Comparison of ENCODE assay signal across 10 mouse cellular contexts in genomic region chr2:155805231-155805924, GRCm38 (mm10). TPM values are rescaled to one million over a fixed set of nuclear protein-coding genes. Genes with fewer than 3 reads are reported as not detected.
A peak's percentile ranks its signal among the peaks of the same experiment; 100 is the strongest.
DNase-seq lines count a peak whose midpoint lies in the region; ATAC-seq lines count a peak whose summit lies in the region.
"Had no signal": no experiment of that assay in that cellular context is flagged by ENCODE, and none has a peak within 500 bp of the region (broad histone marks: within the 10 kb centered on the region; RNA-seq: fewer than 3 reads in every experiment).

No protein-coding gene starts in this region.

- H3K9ac ChIP-seq in kidney, embryonic 14.5 days (ENCODE audit: low read depth, low read length) = no peak overlapping the region
- no peak overlapping the region for H3K9ac ChIP-seq in neural tube, embryonic 15.5 days (replicated peaks)
- H3K9ac ChIP-seq: lung, embryonic 15.5 days had no signal

- no peaks in the 10 kb centered on the region for H3K4me1 ChIP-seq in kidney, embryonic 14.5 days (ENCODE audit: control insufficient read depth, insufficient read depth, low read length)
- no peaks in the 10 kb centered on the region for H3K4me1 ChIP-seq in neural tube, embryonic 15.5 days
- H3K4me1 ChIP-seq: lung, embryonic 15.5 days had no signal

- H3K4me2 ChIP-seq in kidney, embryonic 14.5 days (replicated peaks; ENCODE audit: low read depth, low read length) = no peak overlapping the region
- no peak overlapping the region for H3K4me2 ChIP-seq in neural tube, embryonic 15.5 days
- H3K4me2 ChIP-seq: lung, embryonic 15.5 days had no signal

- no peaks in the 10 kb centered on the region for H3K36me3 ChIP-seq in kidney, embryonic 14.5 days (ENCODE audit: control insufficient read depth, insufficient read depth, low read length)
- H3K36me3 ChIP-seq in neural tube, embryonic 15.5 days = peaks cover 24% of the 10 kb centered on the region
- H3K36me3 ChIP-seq: G1E; lung, embryonic 15.5 days had no signal

- H3K9me3 ChIP-seq in kidney, embryonic 14.5 days (ENCODE audit: control insufficient read depth, low read length) = no peaks in the 10 kb centered on the region; the same call in 1 of the 2 replicates
- H3K9me3 ChIP-seq in neural tube, embryonic 15.5 days (replicated peaks) = no peaks in the 10 kb centered on the region
- H3K9me3 ChIP-seq: G1E; lung, embryonic 15.5 days had no signal

- no peaks in the 10 kb centered on the region for H3K27me3 ChIP-seq in kidney, embryonic 14.5 days (ENCODE audit: control insufficient read depth, insufficient read depth, low read length)
- H3K27me3 ChIP-seq in neural tube, embryonic 15.5 days (replicated peaks) = no peaks in the 10 kb centered on the region
- H3K27me3 ChIP-seq: lung, embryonic 15.5 days had no signal

- no peak overlapping the region for H3K4me3 ChIP-seq in kidney, embryonic 14.5 days (ENCODE audit: low read length)
- H3K4me3 ChIP-seq in neural tube, embryonic 15.5 days (replicated peaks) = no peak overlapping the region
- H3K4me3 ChIP-seq: lung, embryonic 15.5 days had no signal

- no peak overlapping the region for H3K27ac ChIP-seq in kidney, embryonic 14.5 days (ENCODE audit: low read depth, low read length)
- no peak overlapping the region for H3K27ac ChIP-seq in neural tube, embryonic 15.5 days (replicated peaks)
- H3K27ac ChIP-seq: lung, embryonic 15.5 days had no signal

- ATAC-seq in kidney, embryonic 14.5 days (ENCODE audit: low FRiP score, low TSS enrichment) = no peak
- ATAC-seq in neural tube, embryonic 15.5 days (ENCODE audit: low FRiP score) = no peak

- DNase-seq in kidney, adult 11 months = peak; percentile 58
- DNase-seq in adipocyte (ENCODE audit: low spot score) = peak; percentile 47
- DNase-seq in cerebellum, postnatal 14 days = peak; percentile 99 to 100
- peak; percentile 60 for DNase-seq in lung, postnatal 10 days
- no peak for DNase-seq in thymus, postnatal 4 days
- DNase-seq in thymus, postnatal 10 days (ENCODE audit: low spot score in 2 of 2) = no peak

- 57% methylated on average over 6 of the region's 6 CpGs for WGBS in kidney, embryonic 14.5 days
- 61% methylated on average over 6 of the region's 6 CpGs for WGBS in neural tube, embryonic 15.5 days

RNA-seq across cellular contexts. Expression of gene BC029722, which starts 13.8 kb away (rescaled TPM):
- polyA plus RNA-seq in kidney, embryonic 14.5 days (2014; fragmentation: Nextera tagmentation; extraction: Ambion mirVana) = 7.8 and 11.4 TPM in 2 replicates
- polyA plus RNA-seq in neural tube, embryonic 15.5 days (2015; fragmentation: Nextera tagmentation; extraction: Ambion mirVana) = 44.9 and 45.3 TPM in 2 replicates

RNA-seq across cellular contexts. Expression of gene Eif6, which starts 21.3 kb away (rescaled TPM):
- polyA plus RNA-seq in kidney, embryonic 14.5 days (2014; fragmentation: Nextera tagmentation; extraction: Ambion mirVana) = 187 and 202 TPM in 2 replicates
- 153 and 171 TPM in 2 replicates for polyA plus RNA-seq in neural tube, embryonic 15.5 days (2015; fragmentation: Nextera tagmentation; extraction: Ambion mirVana)

RNA-seq across cellular contexts. Expression of gene Fam83c, which starts 29.3 kb away (rescaled TPM):
- 0.07 TPM in 1 of 2 replicates, not detected in the other for polyA plus RNA-seq in kidney, embryonic 14.5 days (2014; fragmentation: Nextera tagmentation; extraction: Ambion mirVana)
- 0.52 and 0.72 TPM in 2 replicates for polyA plus RNA-seq in neural tube, embryonic 15.5 days (2015; fragmentation: Nextera tagmentation; extraction: Ambion mirVana)
- polyA plus RNA-seq: G1E had no signal

RNA-seq across cellular contexts. Expression of gene Mmp24, which starts 30.2 kb away (rescaled TPM):
- not detected in 2 replicates for polyA plus RNA-seq in kidney, embryonic 14.5 days (2014; fragmentation: Nextera tagmentation; extraction: Ambion mirVana)
- polyA plus RNA-seq in neural tube, embryonic 15.5 days (2015; fragmentation: Nextera tagmentation; extraction: Ambion mirVana) = 13.6 and 16.2 TPM in 2 replicates
- polyA plus RNA-seq: G1E had no signal

RNA-seq across cellular contexts. Expression of gene Procr, which starts 54.5 kb away (rescaled TPM):
- polyA plus RNA-seq in kidney, embryonic 14.5 days (2014; fragmentation: Nextera tagmentation; extraction: Ambion mirVana) = 7.7 and 8.2 TPM in 2 replicates
- polyA plus RNA-seq in neural tube, embryonic 15.5 days (2015; fragmentation: Nextera tagmentation; extraction: Ambion mirVana) = 4.2 and 5.0 TPM in 2 replicates

Comparison
In these comparisons a context has a peak if more than half of its experiments do, and no peak if none do; other contexts are left out.
1. DNase-seq: peak in kidney, adult 11 months (single experiment), adipocyte (single experiment), cerebellum, postnatal 14 days (2 of 2) and lung, postnatal 10 days (single experiment); none in thymus, postnatal 4 days (single experiment) and thymus, postnatal 10 days (0 of 2).